Mouse (Mus musculus): ENCODE results near the gene Esrrg.

DNA sequence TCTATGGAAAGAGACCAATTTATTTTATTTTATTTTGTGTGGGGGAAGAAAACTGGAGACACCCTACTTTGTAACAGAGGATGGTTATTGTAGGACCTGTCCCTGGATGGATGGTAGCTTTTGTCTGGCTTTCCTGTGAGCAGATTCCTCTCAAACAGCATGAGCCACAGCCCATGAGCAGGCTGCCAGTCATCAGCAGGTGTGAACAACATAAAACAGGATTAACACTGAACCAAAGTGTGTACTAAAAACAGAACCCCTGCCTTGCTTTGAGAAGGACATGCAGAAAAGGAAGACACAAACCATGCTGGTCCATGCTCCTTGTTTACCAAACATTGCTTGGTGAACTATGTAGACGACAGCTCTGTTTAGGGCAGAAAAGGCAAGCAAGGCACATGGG, 402.3 kb downstream of the Esrrg start:
- TF ChIP-seq CTCF (conservative IDR thresholded peaks at IDR 0.05; ENCODE audit: low read length) (no peak), NANOG (IDR thresholded peaks at IDR 0.05; ENCODE audit: borderline replicate concordance, low read length) (no peak), POU5F1 (IDR thresholded peaks at IDR 0.05; ENCODE audit: borderline replicate concordance, low read length) (no peak)

Data from E14TG2a.4 (cell line).